Mouse (Mus musculus): ENCODE measurements around the gene Wdr61.

DNA sequence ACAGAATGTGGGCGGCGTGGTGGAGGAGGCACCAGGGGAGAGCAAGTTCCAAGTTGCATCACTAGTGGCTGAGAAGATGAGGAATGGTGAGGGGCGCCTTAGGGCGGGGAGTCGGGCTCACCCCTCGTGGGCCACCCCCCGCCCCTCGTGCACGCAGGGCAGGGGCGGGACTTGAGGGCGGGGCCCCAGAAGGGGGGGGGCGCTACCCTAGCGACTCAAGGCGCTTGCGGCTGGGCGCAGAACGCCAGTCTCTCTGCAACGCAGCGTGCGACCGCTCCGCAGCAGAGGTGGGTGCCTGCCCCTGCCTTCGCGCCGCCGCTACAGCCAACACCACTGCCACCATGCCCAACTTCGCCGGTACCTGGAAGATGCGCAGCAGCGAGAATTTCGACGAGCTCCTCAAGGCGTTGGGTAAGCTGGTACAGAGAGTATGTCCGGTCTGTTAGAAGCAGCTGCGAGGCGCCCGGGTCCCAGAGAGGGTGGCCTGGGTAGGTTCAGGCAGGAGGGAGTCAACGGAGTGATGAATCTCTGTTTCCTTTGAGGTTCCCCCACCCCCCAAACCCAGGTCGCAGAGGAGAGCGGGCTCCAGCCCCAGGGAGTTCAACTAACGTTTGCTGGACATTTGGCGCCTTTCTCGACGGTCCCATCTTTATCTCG lies 30.4 kb upstream of the Wdr61 start, which contains the start of gene Crabp1:
- TF ChIP-seq CTCF (IDR thresholded peaks at IDR 0.05; ENCODE audit: low read depth) (no peak), EP300 (IDR thresholded peaks at IDR 0.05; ENCODE audit: low read depth) (no peak)

Data from liver, postnatal 0 days (tissue).